Mouse (Mus musculus) heart, postnatal 0 days (tissue): ENCODE results near the gene Crybg3.

ENCODE experiments used
- CTCF ChIP-seq: IDR thresholded peaks from 2 replicates; pipeline ENCODE4 v1.5.1; 2016; ENCODE audit warnings: antibody characterized with exemption, control low read depth, low read depth
- EP300 ChIP-seq: IDR thresholded peaks from 2 replicates; pipeline ENCODE4 v1.6.1; 2016; ENCODE audit warnings: antibody characterized with exemption, low read depth

DNA sequence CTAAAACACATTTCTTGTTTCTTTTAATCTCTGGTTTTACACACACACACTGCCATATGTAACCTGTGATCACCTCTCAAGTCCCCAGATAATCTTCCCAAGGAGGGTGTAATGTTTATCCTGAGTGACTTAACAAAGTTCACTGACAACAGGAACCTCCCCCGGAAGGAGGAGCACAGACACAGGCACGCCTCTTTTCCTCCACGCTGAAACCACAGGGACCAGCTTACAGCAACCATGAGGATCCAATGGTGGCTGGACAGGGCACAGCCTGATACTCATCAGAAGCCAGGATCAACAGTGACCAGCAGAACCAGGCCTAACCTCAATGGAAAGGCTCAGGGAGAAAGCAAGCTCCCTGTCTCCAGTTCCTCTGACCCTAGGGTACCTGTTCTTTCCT, 68.2 kb downstream of the Crybg3 start:
- TF ChIP-seq EP300 (no peak), CTCF (no peak)
